Mouse (Mus musculus): Measurements from ENCODE around the gene Gmfg. TPM values are rescaled to one million over a fixed set of nuclear protein-coding genes. Genes with fewer than 3 reads are reported as not detected.

Gmfg gene
- 15.1 and 21.8 TPM in 2 replicates for polyA plus RNA-seq (2015; fragmentation: Nextera tagmentation; extraction: Ambion mirVana)

GRCm38 (mm10) chr7:28436932-28437570 lies at the start of gene Gmfg:
Gene Gmfg (plus strand): TSS chr7:28437447.

GRCm38 (mm10) chr7:28392429-28393271 lies 44.6 kb upstream of the Gmfg start, which contains the start of the genes Med29 and Paf1:
Gene Med29 (minus strand): TSS chr7:28392708.
Gene Paf1 (plus strand): TSS chr7:28392951.

GRCm38 (mm10) chr7:28451531-28452360 lies 14.5 kb downstream of the Gmfg start, which contains the start of gene Lrfn1:
Gene Lrfn1 (plus strand): TSS chr7:28451980.

Other genes with a start within 250 kb of the Gmfg start
- gene Eid2, start 169.6 kb upstream of the Gmfg start, polyA plus RNA-seq (2015; fragmentation: Nextera tagmentation; extraction: Ambion mirVana): 2.6 and 4.0 TPM in 2 replicates
- gene Eid2b, start 159.7 kb upstream of the Gmfg start, polyA plus RNA-seq (2015; fragmentation: Nextera tagmentation; extraction: Ambion mirVana): 7.9 and 9.2 TPM in 2 replicates
- 0.37 TPM in 1 of 2 replicates, not detected in the other for gene Selenov, start 146.3 kb upstream of the Gmfg start, polyA plus RNA-seq (2015; fragmentation: Nextera tagmentation; extraction: Ambion mirVana)
- 0.17 TPM in 1 of 2 replicates, not detected in the other for gene Dll3, start 135.2 kb upstream of the Gmfg start, polyA plus RNA-seq (2015; fragmentation: Nextera tagmentation; extraction: Ambion mirVana)
- gene Timm50, start 125.4 kb upstream of the Gmfg start, polyA plus RNA-seq (2015; fragmentation: Nextera tagmentation; extraction: Ambion mirVana): 59.0 and 64.6 TPM in 2 replicates
- 43.2 and 47.1 TPM in 2 replicates for gene Supt5, start 98.7 kb upstream of the Gmfg start, polyA plus RNA-seq (2015; fragmentation: Nextera tagmentation; extraction: Ambion mirVana)
- 718 and 753 TPM in 2 replicates for gene Rps16, start 86.8 kb upstream of the Gmfg start, polyA plus RNA-seq (2015; fragmentation: Nextera tagmentation; extraction: Ambion mirVana)
- gene Plekhg2, start 64.8 kb upstream of the Gmfg start, polyA plus RNA-seq (2015; fragmentation: Nextera tagmentation; extraction: Ambion mirVana): 47.1 and 61.8 TPM in 2 replicates
- 49.3 and 49.5 TPM in 2 replicates for gene Zfp36, start 57.2 kb upstream of the Gmfg start, polyA plus RNA-seq (2015; fragmentation: Nextera tagmentation; extraction: Ambion mirVana)
- 31.0 and 32.3 TPM in 2 replicates for gene Med29, start 44.7 kb upstream of the Gmfg start, polyA plus RNA-seq (2015; fragmentation: Nextera tagmentation; extraction: Ambion mirVana)
- gene Paf1, start 44.5 kb upstream of the Gmfg start, polyA plus RNA-seq (2015; fragmentation: Nextera tagmentation; extraction: Ambion mirVana): 59.8 and 81.5 TPM in 2 replicates
- 1.3 and 1.4 TPM in 2 replicates for gene Lrfn1, start 14.5 kb downstream of the Gmfg start, polyA plus RNA-seq (2015; fragmentation: Nextera tagmentation; extraction: Ambion mirVana)
- not detected in 2 replicates for gene Ifnl2, start 73.0 kb downstream of the Gmfg start, polyA plus RNA-seq (2015; fragmentation: Nextera tagmentation; extraction: Ambion mirVana)
- gene Ifnl3, start 85.4 kb downstream of the Gmfg start, polyA plus RNA-seq (2015; fragmentation: Nextera tagmentation; extraction: Ambion mirVana): not detected in 2 replicates
- not detected in 2 replicates for gene Sycn, start 103.4 kb downstream of the Gmfg start, polyA plus RNA-seq (2015; fragmentation: Nextera tagmentation; extraction: Ambion mirVana)
- gene Nccrp1, start 109.8 kb downstream of the Gmfg start, polyA plus RNA-seq (2015; fragmentation: Nextera tagmentation; extraction: Ambion mirVana): 0.24 and 0.51 TPM in 2 replicates
- 14.6 and 20.1 TPM in 2 replicates for gene Samd4b, start 160.7 kb downstream of the Gmfg start, polyA plus RNA-seq (2015; fragmentation: Nextera tagmentation; extraction: Ambion mirVana)
- 24.3 and 28.8 TPM in 2 replicates for gene Pak4, start 160.7 kb downstream of the Gmfg start, polyA plus RNA-seq (2015; fragmentation: Nextera tagmentation; extraction: Ambion mirVana)
- not detected in 2 replicates for gene Acp7, start 193.9 kb downstream of the Gmfg start, polyA plus RNA-seq (2015; fragmentation: Nextera tagmentation; extraction: Ambion mirVana)